Mouse (Mus musculus) ES-Bruce4 (cell line): ENCODE results near the gene Rprd1b. TPM values are rescaled to one million over a fixed set of nuclear protein-coding genes. Genes with fewer than 3 reads are reported as not detected.

Experiments used
- H3K27ac ChIP-seq: 2 replicates; pipeline ENCODE4 v1.5.1; 2012; ENCODE audit warnings: low read length, inconsistent platforms; ENCODE audit not compliant: insufficient read depth
- H3K27me3 ChIP-seq: 2 replicates; pipeline ENCODE4 v1.6.1; 2012; ENCODE audit warnings: mild to moderate bottlenecking, low read length, inconsistent platforms; ENCODE audit not compliant: control insufficient read depth, poor library complexity, insufficient read depth, severe bottlenecking
- H3K36me3 ChIP-seq: 2 replicates; pipeline ENCODE4 v1.6.1; 2012; ENCODE audit warnings: inconsistent platforms, mild to moderate bottlenecking, low read length, moderate library complexity; ENCODE audit not compliant: control insufficient read depth, poor library complexity, insufficient read depth, severe bottlenecking
- H3K4me1 ChIP-seq: one replicate; pipeline ENCODE4 v1.8.1; 2011; ENCODE audit warnings: low read length; ENCODE audit not compliant: control insufficient read depth, insufficient read depth
- H3K4me3 ChIP-seq: 2 replicates; pipeline ENCODE4 v1.5.1; 2011; ENCODE audit warnings: low read depth, mild to moderate bottlenecking, low read length
- H3K9ac ChIP-seq: 2 replicates; pipeline ENCODE4 v1.6.1; 2012; ENCODE audit warnings: low read depth, mild to moderate bottlenecking, inconsistent platforms; ENCODE audit not compliant: poor library complexity, severe bottlenecking
- H3K9me3 ChIP-seq: replicated peaks from 2 replicates; pipeline ENCODE4 v1.6.1; 2012; ENCODE audit warnings: mild to moderate bottlenecking, low read length, inconsistent platforms; ENCODE audit not compliant: control insufficient read depth, poor library complexity, insufficient read depth, severe bottlenecking
- CTCF ChIP-seq: IDR thresholded peaks from one replicate; pipeline ENCODE4 v1.8.1; 2011; ENCODE audit warnings: low read depth, low read length
- EP300 ChIP-seq: IDR thresholded peaks from 2 replicates; pipeline ENCODE4 v1.6.1; 2011; ENCODE audit warnings: low read depth, low read length; ENCODE audit not compliant: insufficient read depth
- POLR2A ChIP-seq: IDR thresholded peaks from one replicate; pipeline ENCODE4 v1.8.1; 2011; ENCODE audit warnings: low read length; ENCODE audit not compliant: insufficient read depth
- polyA plus RNA-seq: library from polyadenylated mRNA; stranded (reverse); fragments of >200 nt; gene quantifications from 2 replicates; pipeline ENCODE4 v1.2.4, GENCODE M21; 2011; ENCODE audit warnings: low read depth; ENCODE audit not compliant: missing spikeins, insufficient read depth, insufficient read length

Gene Rprd1b
- polyA plus RNA-seq, 1 experiment, result 18.6 TPM

DNA sequence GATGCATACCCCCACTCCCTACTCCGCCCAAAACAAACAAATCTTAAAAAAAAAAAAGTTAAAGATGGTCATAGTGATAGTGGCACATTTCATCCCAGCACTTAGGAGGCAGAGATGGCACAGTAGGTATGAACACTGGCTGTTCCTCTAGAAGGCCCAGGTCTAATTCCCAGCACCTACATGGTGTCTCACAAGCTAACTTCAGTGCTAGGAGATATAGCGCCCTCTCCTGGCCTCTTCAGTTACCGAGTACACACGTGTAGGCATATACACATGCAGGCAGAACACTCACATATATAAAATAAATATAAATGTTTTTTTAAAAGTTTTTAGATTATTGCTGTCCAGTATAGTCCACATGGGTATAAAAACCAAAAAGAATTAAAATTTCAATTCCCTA lies 22.7 kb upstream of the Rprd1b start:
- Histone ChIP-seq H3K27me3 (no peaks in the 10 kb centered on the region), H3K27ac (no peak overlapping the region), H3K4me3 (no peak overlapping the region), H3K9me3 (no peaks in the 10 kb centered on the region; the same call in 1 of the 2 replicates), H3K9ac (no peak overlapping the region), H3K36me3 (peaks cover under 1% of the 10 kb centered on the region), H3K4me1 (no peaks in the 10 kb centered on the region)
- TF ChIP-seq CTCF, result no peak
- TF ChIP-seq EP300, result no peak
- TF ChIP-seq POLR2A, result no peak

GRCm38 (mm10) chr2:158009373-158009772 lies 18.9 kb upstream of the Rprd1b start:
- no peaks in the 10 kb centered on the region; the same call in 1 of the 2 replicates for H3K36me3 ChIP-seq
- H3K9me3 ChIP-seq, result no peaks in the 10 kb centered on the region; the same call in 1 of the 2 replicates
- no peak overlapping the region for H3K27ac ChIP-seq
- no peaks in the 10 kb centered on the region for H3K27me3 ChIP-seq
- H3K4me1 ChIP-seq, result no peaks in the 10 kb centered on the region
- H3K9ac ChIP-seq, result no peak overlapping the region
- TF ChIP-seq EP300 (no peak), CTCF (no peak), POLR2A (no peak)
- H3K4me3 ChIP-seq, result no peak overlapping the region

GRCm38 (mm10) chr2:158012608-158013007 lies 15.7 kb upstream of the Rprd1b start:
- Histone ChIP-seq H3K9ac (no peak overlapping the region), H3K27ac (no peak overlapping the region), H3K9me3 (no peaks in the 10 kb centered on the region), H3K27me3 (no peaks in the 10 kb centered on the region), H3K4me1 (no peaks in the 10 kb centered on the region), H3K4me3 (no peak overlapping the region), H3K36me3 (no peaks in the 10 kb centered on the region; the same call in 1 of the 2 replicates)
- TF ChIP-seq CTCF, result no peak
- TF ChIP-seq POLR2A, result no peak
- no peak for TF ChIP-seq EP300

- H3K27ac ChIP-seq, result no peak overlapping the region
- H3K4me3 ChIP-seq, result no peak overlapping the region
- H3K9me3 ChIP-seq, result no peaks in the 10 kb centered on the region
- no peaks in the 10 kb centered on the region for H3K36me3 ChIP-seq
- H3K9ac ChIP-seq, result no peak overlapping the region
- TF ChIP-seq CTCF (no peak), EP300 (no peak), POLR2A (no peak)
- no peaks in the 10 kb centered on the region for H3K27me3 ChIP-seq
- no peaks in the 10 kb centered on the region for H3K4me1 ChIP-seq
Measured at GRCm38 (mm10) chr2:158017330-158017729, 11.0 kb upstream of the Rprd1b start.

DNA sequence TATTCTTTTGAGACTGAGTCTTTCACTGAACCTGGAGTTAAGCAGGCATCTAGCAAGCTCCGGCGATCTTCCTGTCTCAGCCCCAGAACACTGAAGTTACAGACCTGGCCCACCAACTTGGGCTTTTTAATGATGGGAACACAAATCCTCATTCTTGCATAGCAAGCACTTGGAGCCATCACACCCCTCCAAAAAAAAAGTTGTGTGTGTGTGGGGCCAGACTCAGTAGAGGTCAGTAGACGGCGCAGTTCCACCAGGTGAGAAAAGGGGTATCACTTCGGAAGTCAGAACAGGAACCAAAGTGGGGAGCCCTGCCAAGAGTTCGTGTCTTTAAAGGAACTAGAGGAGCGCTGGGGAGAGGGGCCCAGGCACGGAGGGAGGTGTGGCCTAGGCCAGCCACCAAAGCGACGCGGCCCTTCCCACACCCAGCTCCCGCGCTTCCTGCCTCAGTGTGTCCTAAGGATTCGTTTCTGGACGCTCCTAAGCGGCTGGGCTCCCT lies 393 bp upstream of the Rprd1b start:
- H3K36me3 ChIP-seq, result no peaks in the 10 kb centered on the region
- TF ChIP-seq CTCF, result no peak
- TF ChIP-seq EP300, result no peak
- no peak for TF ChIP-seq POLR2A
- no peaks in the 10 kb centered on the region for H3K27me3 ChIP-seq
- H3K9ac ChIP-seq, result peak overlapping the region; percentile 67
- H3K4me1 ChIP-seq, result peaks cover 3% of the 10 kb centered on the region
- no peaks in the 10 kb centered on the region for H3K9me3 ChIP-seq
- H3K27ac ChIP-seq, result peak overlapping the region; percentile 18
- peak overlapping the region; percentile 96 for H3K4me3 ChIP-seq

- peak overlapping the region; percentile 67; the same call in 1 of the 2 replicates for H3K9ac ChIP-seq
Measured at GRCm38 (mm10) chr2:158030007-158030406, 1.7 kb downstream of the Rprd1b start.

More at GRCm38 (mm10) chr2:158030007-158030406, 1.7 kb downstream of the Rprd1b start:
- Histone ChIP-seq H3K9me3 (no peaks in the 10 kb centered on the region), H3K4me1 (peaks cover 3% of the 10 kb centered on the region), H3K27ac (no peak overlapping the region), H3K4me3 (no peak overlapping the region), H3K36me3 (no peaks in the 10 kb centered on the region), H3K27me3 (no peaks in the 10 kb centered on the region)
- no peak for TF ChIP-seq CTCF
- no peak for TF ChIP-seq EP300
- TF ChIP-seq POLR2A, result no peak
